Mouse (Mus musculus) kidney, adult 2 months (tissue): ENCODE results near the gene Commd8. TPM values are rescaled to one million over a fixed set of nuclear protein-coding genes. Genes with fewer than 3 reads are reported as not detected.

Experiments used
- DNase-seq: peaks from one replicate; pipeline ENCODE4 v3.0.0; 2021
- H3K27ac ChIP-seq: fragments of 200-500 bp; 2 replicates; pipeline ENCODE4 v1.5.1; 2012; ENCODE audit warnings: low read depth, low read length, control low read depth, inconsistent platforms; ENCODE audit not compliant: insufficient read depth
- H3K27me3 ChIP-seq: fragments of 200-500 bp; replicated peaks from 2 replicates; pipeline ENCODE4 v1.6.1; 2012; ENCODE audit warnings: mild to moderate bottlenecking, moderate library complexity, low read length, inconsistent platforms; ENCODE audit not compliant: control insufficient read depth, insufficient read depth
- H3K36me3 ChIP-seq: fragments of 200-500 bp; 2 replicates; pipeline ENCODE4 v1.6.1; 2012; ENCODE audit warnings: mild to moderate bottlenecking, moderate library complexity, low read length, inconsistent platforms; ENCODE audit not compliant: control insufficient read depth, insufficient read depth
- H3K4me1 ChIP-seq: fragments of 200-500 bp; 2 replicates; pipeline ENCODE4 v1.6.1; 2011; ENCODE audit warnings: low read length; ENCODE audit not compliant: control insufficient read depth, insufficient read depth
- H3K4me3 ChIP-seq: fragments of 200-500 bp; 2 replicates; pipeline ENCODE4 v1.5.1; 2011; ENCODE audit warnings: mild to moderate bottlenecking, low read depth, low read length, control low read depth; ENCODE audit not compliant: insufficient read depth
- CTCF ChIP-seq: fragments of 200-500 bp; conservative IDR thresholded peaks from 2 replicates; pipeline ENCODE4 v1.5.1; 2011; ENCODE audit warnings: low read depth, mild to moderate bottlenecking, control low read depth, low read length, moderate library complexity, mixed read lengths; ENCODE audit not compliant: insufficient read depth, insufficient read length
- POLR2A ChIP-seq: fragments of 200-500 bp; IDR thresholded peaks from one replicate; pipeline ENCODE4 v1.6.1; 2011; ENCODE audit warnings: low read depth, low read length, control low read depth
- WGBS: fragments of 180-500 bp; shearing (Covaris S2); methylation state at CpG from one replicate; pipeline ENCODE4 v1.1.7; 2018; 5-methylcytosine and 5-hydroxymethylcytosine counted together
- polyA plus RNA-seq: library from polyadenylated mRNA; depleted of rRNA; stranded (reverse); fragments of >200 nt; gene quantifications from 2 replicates; pipeline ENCODE4 v1.2.3, GENCODE M21; 2012

Commd8 gene
- polyA plus RNA-seq, 1 experiment, result 13.5 TPM

- H3K27me3 ChIP-seq, result no peaks in the 10 kb centered on the region
- H3K36me3 ChIP-seq, result no peaks in the 10 kb centered on the region
- peaks cover 9% of the 10 kb centered on the region; the same call in 1 of the 2 replicates for H3K4me1 ChIP-seq
- no peak for DNase-seq
- H3K27ac ChIP-seq, result peak overlapping the region; percentile 32; the same call in 1 of the 2 replicates
- 5% methylated on average over 10 of the region's 10 CpGs for WGBS
- H3K4me3 ChIP-seq, result peak overlapping the region; percentile 58
- no peak for TF ChIP-seq POLR2A
- no peak for TF ChIP-seq CTCF
Observed at GRCm38 (mm10) chr5:72203734-72204073, 35.7 kb upstream of the Commd8 start.

GRCm38 (mm10) chr5:72203028-72203733 lies 35.2 kb upstream of the Commd8 start:
- TF ChIP-seq POLR2A, result peak; percentile 96
- TF ChIP-seq CTCF, result no peak
- H3K27me3 ChIP-seq, result no peaks in the 10 kb centered on the region
- peak overlapping the region; percentile 58 for H3K4me3 ChIP-seq
- DNase-seq, result peak; percentile 97
- no peaks in the 10 kb centered on the region for H3K36me3 ChIP-seq
- H3K4me1 ChIP-seq, result peaks cover 9% of the 10 kb centered on the region; the same call in 1 of the 2 replicates
- under 1% methylated on average over 32 of the region's 32 CpGs for WGBS
- H3K27ac ChIP-seq, result peak overlapping the region; percentile 32

- Histone ChIP-seq H3K4me1 (peaks cover 2% of the 10 kb centered on the region; the same call in 1 of the 2 replicates), H3K4me3 (peak overlapping the region; percentile 22; the same call in 1 of the 2 replicates), H3K27ac (0 out of 2 replicates have a peak overlapping the region, but pooled peaks have one; percentile 27), H3K36me3 (no peaks in the 10 kb centered on the region), H3K27me3 (no peaks in the 10 kb centered on the region)
- WGBS, result 63% methylated on average over 10 of the region's 10 CpGs
- peak; percentile 69 for DNase-seq
- no peak for TF ChIP-seq POLR2A
- no peak for TF ChIP-seq CTCF
Observed at GRCm38 (mm10) chr5:72202016-72202415, 34.0 kb upstream of the Commd8 start.

- no peak overlapping the region; the same call in 1 of the 2 replicates for H3K27ac ChIP-seq
Observed at GRCm38 (mm10) chr5:72201600-72201999, 33.6 kb upstream of the Commd8 start.

GRCm38 (mm10) chr5:72195442-72195841 lies 27.5 kb upstream of the Commd8 start:
- no peak for DNase-seq

More at GRCm38 (mm10) chr5:72201600-72201999, 33.6 kb upstream of the Commd8 start:
- Histone ChIP-seq H3K4me3 (peak overlapping the region; percentile 22; the same call in 1 of the 2 replicates), H3K36me3 (no peaks in the 10 kb centered on the region), H3K4me1 (peaks cover 2% of the 10 kb centered on the region; the same call in 1 of the 2 replicates), H3K27me3 (no peaks in the 10 kb centered on the region)
- WGBS, result 54% methylated on average over 7 of the region's 7 CpGs
- TF ChIP-seq POLR2A, result no peak
- peak; percentile 44 for DNase-seq

GRCm38 (mm10) chr5:72191932-72192331 lies 23.9 kb upstream of the Commd8 start:
- DNase-seq, result no peak
- H3K4me3 ChIP-seq, result no peak overlapping the region
- H3K4me1 ChIP-seq, result no peaks in the 10 kb centered on the region
- H3K36me3 ChIP-seq, result no peaks in the 10 kb centered on the region
- H3K27ac ChIP-seq, result no peak overlapping the region
- WGBS, result 89% methylated on average over 5 of the region's 5 CpGs
- no peak for TF ChIP-seq POLR2A
- H3K27me3 ChIP-seq, result no peaks in the 10 kb centered on the region

More at GRCm38 (mm10) chr5:72195442-72195841, 27.5 kb upstream of the Commd8 start:
- Histone ChIP-seq H3K27me3 (no peaks in the 10 kb centered on the region), H3K4me3 (no peak overlapping the region), H3K36me3 (no peaks in the 10 kb centered on the region), H3K4me1 (no peaks in the 10 kb centered on the region), H3K27ac (no peak overlapping the region)
- WGBS, result 89% methylated on average over 1 of the region's 1 CpGs
- TF ChIP-seq CTCF (no peak), POLR2A (no peak)

- H3K36me3 ChIP-seq, result no peaks in the 10 kb centered on the region
- H3K27ac ChIP-seq, result no peak overlapping the region
- WGBS, result 80% methylated on average over 7 of the region's 7 CpGs
- TF ChIP-seq POLR2A, result no peak
- TF ChIP-seq CTCF, result no peak
- DNase-seq, result no peak
- H3K4me3 ChIP-seq, result no peak overlapping the region
- H3K27me3 ChIP-seq, result no peaks in the 10 kb centered on the region
- no peaks in the 10 kb centered on the region for H3K4me1 ChIP-seq
Observed at GRCm38 (mm10) chr5:72191154-72191553, 23.2 kb upstream of the Commd8 start.
